Mouse (Mus musculus) natural killer cell, adult 2 months (primary cell): ENCODE measurements around the gene Grxcr1.

Source experiments
- DNase-seq, 2 experiments: peaks; one replicate each; pipeline ENCODE4 v3.0.0; 2022; ENCODE audit warnings: low spot score in 2 of 2

Grxcr1 gene

DNA sequence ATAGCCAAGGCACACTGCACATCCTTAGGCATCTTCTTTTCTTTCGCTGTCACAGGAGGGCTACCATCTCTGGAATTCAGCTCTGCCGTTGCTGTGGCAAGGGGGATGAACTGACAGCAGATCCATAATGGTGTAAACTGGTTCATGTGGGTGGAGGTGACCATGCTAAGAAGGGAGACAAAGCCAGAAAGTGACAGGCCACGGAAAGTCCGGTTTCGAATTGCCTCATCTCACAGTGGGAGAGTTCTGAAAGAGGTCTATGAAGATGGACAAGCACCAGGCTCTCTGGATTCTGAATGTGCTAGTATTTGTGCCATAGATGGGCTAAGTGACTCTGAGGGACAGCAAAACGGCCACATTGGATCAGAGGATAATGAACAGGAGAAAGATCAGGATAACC lies at the start of gene Grxcr1:
Gene Grxcr1, plus strand, starts transcription at position 92 of the 400 bp plus-strand sequence.
- DNase-seq = no peak

DNA sequence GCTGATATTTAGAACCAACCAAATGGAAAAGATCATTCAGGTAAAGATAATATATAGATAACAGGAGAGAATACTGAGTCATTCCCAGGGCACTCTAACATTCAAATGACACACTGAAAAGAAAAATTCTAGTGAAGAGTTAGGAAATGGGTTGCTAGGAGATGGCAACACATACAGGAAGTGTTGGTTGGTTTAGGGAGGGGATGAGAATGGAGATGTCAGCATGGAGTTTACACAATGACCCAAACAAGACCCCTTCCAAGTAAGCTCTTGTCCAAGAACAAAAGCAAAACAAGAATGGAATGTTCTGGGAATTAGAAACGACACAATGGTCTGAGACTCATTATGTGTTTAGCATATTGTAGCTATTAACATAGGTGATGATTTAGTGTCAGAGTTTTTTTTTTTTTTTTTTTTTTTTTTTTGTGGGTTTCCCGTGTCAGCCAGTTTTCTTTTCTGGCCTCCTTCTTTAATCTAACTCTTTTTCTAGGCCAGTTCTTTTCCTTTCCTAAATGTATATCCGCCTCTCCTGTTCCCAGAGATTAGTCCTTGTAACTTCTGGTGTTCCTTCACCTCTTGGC lies 49.6 kb upstream of the Grxcr1 start:
- no peak for DNase-seq

DNA sequence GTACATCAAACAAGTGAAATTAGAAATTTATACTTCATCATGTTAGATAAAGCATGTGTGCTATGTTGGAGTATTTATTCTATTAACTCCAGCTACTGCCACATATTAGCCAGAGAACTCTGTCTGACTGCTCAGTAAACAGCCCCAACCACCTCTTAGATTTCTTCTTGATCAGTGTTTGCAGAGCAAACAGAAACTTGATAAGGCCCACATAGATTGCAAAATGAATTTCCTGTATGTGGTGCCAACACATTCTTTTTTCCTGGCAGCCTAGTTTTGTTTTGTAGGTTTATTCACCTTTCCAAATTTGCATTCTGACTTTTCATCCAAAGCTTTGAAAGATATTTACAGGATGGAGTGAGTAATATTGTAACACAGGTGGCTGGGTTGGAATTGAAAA lies 41.2 kb upstream of the Grxcr1 start:
- DNase-seq = no peak

DNA sequence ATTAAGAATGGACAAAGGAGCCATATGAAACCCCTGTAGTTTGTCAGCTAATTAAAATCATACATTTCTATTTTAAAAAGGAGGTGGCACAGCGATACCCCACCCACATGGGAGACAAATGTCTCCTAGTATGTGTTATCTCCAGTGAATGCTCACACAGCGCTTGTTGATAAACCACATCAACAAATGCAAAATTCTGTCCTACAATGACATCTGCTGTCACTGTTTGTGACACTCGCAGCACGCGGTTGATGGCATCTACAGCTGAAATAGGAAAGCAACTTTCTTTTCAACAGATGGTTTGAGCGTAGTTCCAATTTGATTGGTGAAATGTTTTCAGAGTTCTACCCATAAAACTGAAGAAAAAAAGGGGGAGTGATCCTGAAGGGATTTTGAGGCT lies 29.0 kb upstream of the Grxcr1 start:
- no peak for DNase-seq

DNA sequence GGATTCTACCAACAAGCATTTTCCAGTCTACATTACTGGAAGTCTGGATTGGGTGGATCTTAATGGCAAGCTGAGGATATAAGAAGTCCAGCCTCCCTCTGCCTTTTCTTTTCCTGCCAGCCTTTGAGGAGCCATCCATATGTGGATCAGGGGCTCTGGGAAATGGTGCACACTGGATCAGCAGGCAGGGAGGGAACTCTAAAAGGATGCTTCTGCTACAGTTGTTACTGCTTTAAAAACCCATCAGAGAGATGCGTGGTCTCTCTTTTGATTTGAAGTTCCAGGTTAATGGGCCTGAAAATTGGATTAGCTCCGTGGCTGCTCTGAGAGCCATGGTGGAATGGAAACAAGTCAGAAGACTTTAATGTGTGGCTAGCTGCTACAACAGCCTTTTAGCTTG lies 27.7 kb upstream of the Grxcr1 start:
- DNase-seq = no peak

DNA sequence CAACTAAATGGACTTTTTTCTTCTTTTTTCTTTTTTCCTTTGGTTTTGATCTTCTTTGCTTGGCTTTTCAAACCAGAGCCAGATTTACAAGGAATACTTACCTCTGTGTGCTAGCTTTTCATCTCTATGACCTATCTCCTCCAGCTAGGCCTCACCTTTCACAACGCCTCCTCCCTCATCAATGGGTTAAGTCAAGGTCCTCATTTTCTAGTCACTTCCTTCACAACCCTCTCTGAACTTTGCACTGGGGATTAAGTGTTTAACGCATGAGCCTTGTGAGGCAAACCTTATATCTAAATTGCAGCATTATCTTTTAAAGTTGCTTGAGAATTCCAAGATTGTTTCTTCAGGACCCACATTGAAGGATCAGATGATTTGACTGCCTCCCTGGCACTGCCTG lies 27.2 kb upstream of the Grxcr1 start:
- no peak for DNase-seq

DNA sequence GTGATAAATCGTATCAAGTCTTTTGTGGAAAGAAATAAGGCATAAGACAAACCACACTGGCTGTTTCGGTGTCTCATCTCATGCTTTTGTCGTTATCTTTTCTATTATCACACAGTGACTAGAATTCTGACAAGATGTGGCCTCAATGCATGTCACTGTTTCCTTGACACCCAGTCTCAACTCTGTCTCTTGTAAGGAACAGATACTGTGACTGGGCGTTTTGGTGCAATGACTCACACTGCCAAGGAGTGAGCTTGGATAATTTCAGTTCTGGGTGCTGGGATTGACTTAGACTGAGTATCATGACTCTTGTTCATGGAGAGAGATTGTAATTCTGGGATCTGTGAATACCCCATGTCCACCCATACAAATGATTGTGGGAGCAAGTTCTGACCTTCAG lies 24.6 kb upstream of the Grxcr1 start:
- no peak for DNase-seq

DNA sequence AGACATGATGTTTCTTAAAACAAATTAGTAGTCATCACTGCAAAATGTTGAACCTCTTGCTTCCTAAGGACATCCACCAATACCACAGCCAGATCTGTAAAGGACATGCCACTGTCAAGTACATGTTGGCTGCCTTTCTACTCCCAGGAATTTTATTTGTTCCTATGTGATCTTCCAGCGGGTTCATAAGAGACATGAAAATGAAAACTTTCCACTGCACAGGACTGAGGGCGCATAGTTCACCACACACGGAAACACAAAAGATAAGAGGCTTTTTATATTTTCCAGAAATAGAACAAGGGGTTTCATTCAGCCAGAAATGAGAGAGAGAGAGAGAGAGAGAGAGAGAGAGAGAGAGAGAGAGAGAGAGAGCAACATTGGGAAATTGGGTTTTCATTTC lies 20.1 kb upstream of the Grxcr1 start:
- no peak for DNase-seq

DNA sequence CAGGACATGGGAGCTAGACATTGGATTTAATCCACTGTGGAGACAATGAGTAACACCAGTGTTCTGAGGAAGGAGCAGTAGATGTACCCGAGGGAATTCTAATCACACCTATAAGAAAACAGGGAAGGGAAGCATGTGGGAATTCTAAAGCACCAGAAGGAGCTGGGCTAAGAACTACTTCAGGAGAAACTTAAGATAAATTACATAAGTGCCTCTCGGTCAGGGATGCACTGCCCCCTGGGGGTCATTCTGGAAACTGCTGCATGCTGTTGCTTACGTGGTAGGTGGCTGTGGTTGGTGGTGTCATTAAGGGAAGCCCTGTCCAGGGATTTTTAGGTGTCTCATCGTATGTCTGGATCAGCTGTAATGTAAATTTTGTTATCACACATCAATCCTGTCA lies 19.0 kb upstream of the Grxcr1 start:
- peak; percentile 56 to 73 for DNase-seq

DNA sequence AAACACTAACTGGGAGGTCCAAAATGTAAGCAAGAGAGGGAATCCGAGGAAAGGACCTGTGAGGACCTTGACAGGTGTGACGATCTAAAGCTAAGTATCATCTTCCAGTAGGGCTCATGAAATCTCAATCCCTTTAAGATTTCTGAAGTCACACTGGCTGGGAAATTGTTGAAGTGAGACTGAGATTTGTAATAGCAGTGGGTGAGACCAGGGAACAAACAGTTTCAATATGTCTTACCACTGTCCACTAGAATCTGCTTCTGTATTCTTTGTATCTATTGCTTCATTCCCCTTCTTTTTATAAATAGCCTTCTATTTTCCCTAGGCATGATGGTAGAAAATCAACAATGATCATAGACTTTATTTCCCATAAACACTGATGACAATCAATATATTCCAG lies 10.8 kb upstream of the Grxcr1 start:
- no peak for DNase-seq

DNA sequence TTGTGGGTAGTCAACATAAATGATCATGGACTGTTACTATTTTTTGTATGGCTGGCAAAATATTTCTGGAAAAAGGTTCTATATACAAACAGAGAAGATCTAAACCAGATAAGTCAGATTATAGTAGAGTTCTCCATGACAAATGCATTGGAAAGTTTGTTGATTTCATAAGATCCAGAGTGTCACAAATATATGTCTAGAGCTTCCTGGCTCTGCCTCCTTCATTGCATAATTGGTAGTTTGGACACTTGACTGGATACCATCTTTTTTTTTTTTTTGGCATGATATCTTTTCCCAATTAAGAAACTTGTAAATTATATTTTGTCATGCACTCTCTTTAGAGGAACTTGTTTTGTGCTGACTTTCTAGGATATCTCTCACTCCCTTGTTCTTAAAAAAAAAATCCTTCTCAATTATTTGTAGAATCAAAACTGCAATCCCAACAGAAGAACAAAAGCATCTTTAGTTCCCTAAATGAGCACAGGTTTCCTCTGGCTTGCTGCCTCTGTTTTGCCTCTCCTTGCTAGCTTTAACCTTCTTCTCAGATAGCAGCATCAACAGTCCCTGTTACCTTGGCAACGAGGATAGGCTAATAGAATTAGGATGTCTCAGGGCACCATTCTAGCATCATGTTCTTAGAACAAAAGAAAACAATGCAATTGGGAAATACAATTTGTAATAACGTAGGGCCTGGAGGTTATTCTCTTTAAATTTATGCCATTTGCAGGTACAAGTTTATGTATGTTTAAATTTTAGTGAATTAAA lies 4.8 kb upstream of the Grxcr1 start:
- no peak for DNase-seq

DNA sequence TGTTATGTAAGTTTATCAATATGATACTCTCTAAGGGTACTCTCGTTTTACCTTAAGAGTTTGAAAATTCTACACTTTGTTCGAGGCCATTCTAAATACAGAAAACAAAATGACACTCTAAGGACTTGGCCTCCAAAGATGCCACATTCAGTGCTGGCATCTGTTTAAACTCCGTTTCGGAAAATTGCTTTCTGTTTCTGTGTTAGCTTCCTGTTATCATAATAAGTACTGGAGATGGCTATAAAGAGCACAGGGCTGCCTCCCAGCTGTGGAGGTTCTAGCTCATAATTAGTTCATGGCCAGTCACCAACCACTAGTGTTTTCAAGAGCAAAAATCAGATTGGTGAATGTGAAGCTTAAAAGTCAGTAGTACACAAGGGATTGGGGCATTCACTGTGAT lies 4.2 kb upstream of the Grxcr1 start:
- DNase-seq = no peak

DNA sequence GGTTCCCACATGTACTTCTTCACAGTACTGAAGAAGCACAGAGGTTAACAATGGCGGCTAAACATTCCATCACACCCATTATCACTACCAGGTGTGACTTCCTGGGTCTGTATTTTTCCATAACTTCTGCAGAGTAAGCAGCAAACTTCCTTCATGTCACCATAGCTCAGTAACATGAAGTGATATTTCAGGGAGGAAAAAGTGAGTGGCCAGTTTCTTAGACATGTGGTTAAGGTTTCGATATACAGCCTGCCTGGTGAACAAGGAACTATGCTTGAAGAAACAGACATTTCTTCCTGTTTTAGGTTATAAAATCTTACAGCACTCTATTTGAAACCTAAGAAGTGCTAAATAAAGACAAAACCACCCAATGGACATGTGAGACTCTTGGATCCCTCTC lies 1.7 kb downstream of the Grxcr1 start:
- no peak for DNase-seq

DNA sequence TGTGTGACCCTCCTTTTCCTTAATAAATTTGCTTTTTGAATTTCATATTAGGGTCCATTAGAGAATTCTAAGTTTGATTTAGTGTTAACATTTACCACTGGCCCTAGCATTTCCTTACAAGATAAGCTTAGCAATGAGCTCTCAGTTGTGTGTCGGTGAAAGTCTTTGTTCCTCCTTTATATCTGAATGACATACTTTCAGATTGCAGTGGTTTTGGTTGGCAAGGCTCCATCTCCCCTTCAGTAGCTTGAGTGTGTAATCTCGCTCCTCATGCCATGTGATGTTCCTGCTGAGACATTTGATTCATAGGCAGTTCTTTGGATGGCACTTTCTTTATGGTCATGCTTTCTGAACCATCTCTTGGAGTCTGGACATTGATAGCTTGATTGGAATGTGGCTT lies 7.4 kb downstream of the Grxcr1 start:
- DNase-seq = no peak

DNA sequence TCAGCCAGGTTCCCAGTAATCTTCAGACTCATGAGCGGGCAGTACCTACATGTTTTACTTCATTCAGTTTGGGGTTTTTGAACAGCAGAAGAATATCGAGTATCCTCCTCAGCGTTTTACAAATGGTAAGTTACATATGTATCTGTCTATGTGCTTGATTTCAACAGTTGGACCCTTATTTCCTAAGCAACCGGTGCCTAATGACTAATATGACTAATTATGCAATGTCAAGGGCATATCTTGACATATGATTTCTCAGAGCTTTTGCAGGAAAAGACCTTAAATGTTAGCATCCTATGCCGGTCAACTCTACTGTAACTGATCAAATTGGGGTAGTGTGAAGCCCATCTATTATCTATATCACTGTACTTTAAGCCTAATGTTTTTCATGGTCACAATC lies 11.7 kb downstream of the Grxcr1 start:
- no peak for DNase-seq

DNA sequence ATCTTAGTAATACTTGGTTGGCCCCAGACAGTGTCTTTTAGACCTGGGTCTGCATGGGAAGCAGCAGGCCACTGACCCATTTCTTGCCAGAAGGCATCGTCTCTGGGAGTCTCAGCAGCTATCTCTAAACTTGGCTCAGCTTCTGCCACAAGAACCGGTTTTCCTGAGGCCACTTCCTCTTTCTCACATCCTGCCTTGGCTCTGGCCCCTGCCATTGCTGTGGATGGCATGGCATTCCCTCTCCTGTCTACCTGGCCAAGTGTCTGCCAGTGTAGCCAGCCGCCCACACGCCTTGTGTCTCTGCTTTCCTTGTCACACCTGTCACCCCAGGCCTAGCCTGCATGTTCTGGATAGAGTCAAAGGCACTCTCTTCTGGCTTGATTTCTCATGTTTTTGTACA lies 17.1 kb downstream of the Grxcr1 start:
- DNase-seq = no peak

DNA sequence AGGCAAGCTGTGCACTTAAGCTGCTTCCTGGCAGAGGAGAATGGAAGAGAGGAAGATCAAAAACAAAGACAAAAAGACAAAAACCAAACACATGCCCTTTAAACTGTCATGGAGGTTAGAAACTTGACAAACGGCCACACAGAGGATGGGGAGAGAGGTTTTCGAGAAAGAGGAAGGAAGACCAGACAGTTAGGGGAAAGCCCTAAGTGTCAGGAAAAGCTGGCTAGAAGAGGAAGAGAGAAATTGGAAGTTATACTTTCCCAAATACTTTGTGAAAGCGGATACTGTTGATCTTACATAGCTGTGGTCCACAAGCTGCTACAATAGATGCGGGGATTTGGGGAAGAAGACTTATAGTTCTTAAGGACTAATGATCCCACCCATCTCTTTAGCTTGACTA lies 17.9 kb downstream of the Grxcr1 start:
- no peak for DNase-seq

DNA sequence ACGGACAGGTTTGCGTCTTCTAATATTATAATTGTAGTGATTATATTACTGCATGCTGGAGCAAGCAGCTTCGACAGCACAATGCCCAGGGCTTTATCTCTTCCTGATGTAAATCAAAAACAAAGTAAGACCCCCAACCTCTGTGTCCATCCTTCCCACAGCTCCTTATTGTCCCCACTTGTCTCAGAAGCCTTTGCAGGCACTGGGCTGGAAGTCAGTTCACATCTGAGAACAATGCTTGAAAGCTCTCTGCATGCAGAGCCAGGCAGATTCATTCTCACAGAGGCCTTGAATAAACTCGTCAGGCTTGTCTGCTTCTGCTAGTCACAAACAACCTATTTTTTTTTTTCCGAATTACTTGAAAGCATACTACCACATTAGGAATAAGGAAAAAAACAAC lies 19.5 kb downstream of the Grxcr1 start:
- no peak for DNase-seq

DNA sequence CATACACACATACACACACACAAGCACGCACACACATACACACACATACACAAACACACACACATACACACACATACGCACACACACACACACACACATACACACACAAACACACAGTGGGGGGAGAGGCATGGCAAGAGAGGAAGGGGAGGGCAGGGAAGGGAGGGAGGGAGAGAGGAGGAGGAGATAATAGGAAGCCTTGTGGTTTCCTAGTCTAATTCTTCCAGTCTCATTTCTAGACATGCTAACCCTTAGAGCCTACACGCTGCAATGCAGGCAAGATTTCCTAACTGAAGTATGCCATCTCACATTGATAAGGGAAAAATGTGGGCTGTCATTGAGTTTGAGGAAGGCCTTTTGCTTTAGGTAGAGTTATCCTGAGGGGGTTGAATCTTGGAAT lies 25.9 kb downstream of the Grxcr1 start:
- no peak for DNase-seq

DNA sequence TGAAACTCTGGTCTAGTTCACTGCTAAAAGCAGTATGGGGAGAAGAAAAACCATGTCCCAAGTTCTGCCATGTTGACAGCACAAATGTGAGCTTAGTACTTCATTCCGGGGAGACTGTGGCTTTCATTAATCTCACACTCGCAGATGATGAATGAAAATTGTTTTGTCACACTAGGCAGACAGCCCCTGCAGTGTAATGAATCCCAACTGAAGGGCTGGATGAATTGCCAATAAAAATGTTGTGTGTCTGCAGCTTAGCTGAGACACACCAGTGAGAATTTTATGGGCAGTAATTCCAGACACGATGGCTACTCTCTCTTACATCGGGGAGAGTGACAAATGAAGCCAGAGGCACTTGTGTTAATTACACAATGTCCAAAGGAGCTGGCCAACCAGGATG lies 37.1 kb downstream of the Grxcr1 start:
- DNase-seq = no peak

DNA sequence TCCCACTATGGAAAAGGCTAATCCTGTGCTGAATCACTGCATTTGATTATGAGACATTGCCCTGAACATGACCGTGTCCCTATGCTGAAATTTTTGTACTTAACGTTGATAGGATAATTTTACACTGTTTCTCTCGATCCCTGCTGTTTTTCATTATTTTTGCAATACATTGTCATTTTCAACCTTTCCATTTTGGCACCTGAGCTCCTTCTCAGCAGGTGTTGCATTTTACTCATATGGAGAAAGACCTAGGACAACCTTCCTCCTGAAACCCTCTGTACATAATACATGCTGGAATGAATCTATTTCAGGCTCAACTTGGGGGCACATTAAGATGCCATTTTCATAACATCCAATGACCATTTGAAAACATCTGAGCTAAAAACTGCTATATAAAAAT lies 38.7 kb downstream of the Grxcr1 start:
- no peak for DNase-seq

DNA sequence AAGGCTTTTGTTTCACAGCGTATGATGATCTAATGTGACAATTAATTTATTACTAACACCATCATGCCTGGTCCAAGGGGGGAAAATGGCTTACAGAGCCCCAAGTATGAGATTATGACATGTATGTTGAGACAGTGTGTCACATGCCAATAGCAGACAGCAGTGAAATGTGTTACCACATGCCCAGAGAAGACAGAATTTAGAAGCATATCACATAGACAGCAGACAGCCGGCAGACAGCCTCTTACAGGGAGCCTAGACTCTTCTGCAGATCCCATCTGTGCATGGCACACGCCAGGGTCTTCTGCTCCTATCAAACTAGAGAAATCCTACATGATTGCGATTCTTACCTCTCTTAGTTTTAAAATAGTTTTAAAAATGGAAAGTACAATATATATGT lies 40.2 kb downstream of the Grxcr1 start:
- no peak for DNase-seq

DNA sequence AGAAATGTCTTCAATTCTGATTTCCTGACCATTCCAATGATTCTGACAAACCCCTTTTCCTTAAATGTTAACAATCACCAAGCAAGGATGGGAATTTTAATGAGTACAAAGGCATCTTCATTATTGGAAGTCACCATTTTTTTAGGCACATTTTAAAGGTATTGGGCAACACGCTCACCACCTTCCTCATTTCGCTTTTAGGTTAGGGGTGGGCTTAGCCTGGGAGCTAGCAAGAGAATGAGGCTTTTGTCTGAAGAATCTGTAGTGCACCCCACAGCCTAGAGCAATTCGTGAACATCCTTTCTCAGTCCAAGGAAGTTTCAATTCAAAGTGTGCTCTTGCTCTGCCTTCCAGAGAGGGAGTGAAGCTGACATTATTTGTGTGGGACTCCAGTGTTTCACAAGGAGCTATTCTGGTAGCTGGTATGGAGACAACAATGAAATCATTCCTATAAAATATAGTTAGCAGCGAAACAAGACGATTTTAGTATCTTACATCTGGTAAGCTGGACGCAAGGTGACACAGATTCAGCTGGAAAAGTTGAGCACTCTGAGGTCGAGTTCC lies 55.0 kb downstream of the Grxcr1 start:
- DNase-seq = no peak

DNA sequence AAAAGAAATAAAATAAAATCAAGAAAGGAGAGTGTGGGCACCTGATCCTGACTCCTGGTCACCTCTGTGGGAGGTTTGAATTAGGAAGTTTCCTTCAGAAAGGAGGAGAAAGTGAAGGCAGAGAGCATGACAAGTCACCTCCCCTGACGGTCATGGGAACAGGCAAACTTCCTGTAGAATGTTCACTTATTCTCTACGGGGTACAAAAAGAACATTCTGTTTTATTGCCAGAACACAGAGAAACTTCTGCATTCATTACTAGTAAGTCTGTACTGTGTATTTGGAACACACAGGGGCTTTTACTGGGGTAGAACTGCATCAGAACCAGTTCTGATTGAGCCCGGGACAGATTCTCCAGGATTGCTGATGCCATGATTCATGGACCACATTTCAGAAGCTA lies 55.5 kb downstream of the Grxcr1 start:
- no peak for DNase-seq
